Mouse (Mus musculus): ENCODE results near the gene Mex3b. TPM values are rescaled to one million over a fixed set of nuclear protein-coding genes. Genes with fewer than 3 reads are reported as not detected.
A peak's percentile ranks its signal among the peaks of the same experiment; 100 is the strongest.

The Mex3b gene
- total and polyA plus RNA-seq, 3 experiments = 2.0 to 4.2 TPM; not detected in 1

GRCm38 (mm10) chr7:82880016-82880415 is 12.9 kb downstream of the Mex3b start:
- TF ChIP-seq POLR2AphosphoS2 (IDR thresholded peaks at IDR 0.05; ENCODE audit: low read length) (no peak), TAL1 (IDR thresholded peaks at IDR 0.05; ENCODE audit: low read length) (no peak), NRF1 (IDR thresholded peaks at IDR 0.05; ENCODE audit: insufficient read depth, low read depth, low read length, poor library complexity, severe bottlenecking) (no peak), CHD1 (IDR thresholded peaks at IDR 0.05; ENCODE audit: low read depth, low read length) (no peak), TCF12 (IDR thresholded peaks at IDR 0.05; ENCODE audit: low read depth, low read length) (no peak), ZC3H11A (IDR thresholded peaks at IDR 0.05; ENCODE audit: low read depth, low read length) (no peak), CHD2 (IDR thresholded peaks at IDR 0.05; ENCODE audit: low read length) (no peak), GABPA (IDR thresholded peaks at IDR 0.05; ENCODE audit: low read depth, low read length) (no peak), E2F4 (IDR thresholded peaks at IDR 0.05; ENCODE audit: borderline replicate concordance, low read depth, low read length) (no peak)
- H3K36me3 ChIP-seq (ENCODE audit: control insufficient read depth in 1 of 2, insufficient read depth in 2 of 2, low read length in 2 of 2) = no peaks in the 10 kb centered on the region
- H3K27me3 ChIP-seq (ENCODE audit: control insufficient read depth in 1 of 2, insufficient read depth in 2 of 2, low read length in 2 of 2) = peaks cover 0 to 2% of the 10 kb centered on the region in 2 experiments; a peak in 2 of 4 replicates
- H3K9me3 ChIP-seq (replicated peaks; ENCODE audit: insufficient read depth, low read length) = no peaks in the 10 kb centered on the region
- no peaks in the 10 kb centered on the region; a peak in 1 of 4 replicates for H3K4me1 ChIP-seq (ENCODE audit: control insufficient read depth in 1 of 2, insufficient read depth in 2 of 2, low read length in 2 of 2)
- H3K27ac ChIP-seq (ENCODE audit: control insufficient read depth, low read depth, low read length) = no peak overlapping the region
- no peak for DNase-seq (ENCODE audit: low read depth, low spot score)
- no peak overlapping the region for H3K4me3 ChIP-seq (ENCODE audit: control insufficient read depth in 1 of 2, insufficient read depth in 1 of 2, low read depth in 2 of 2, low read length in 2 of 2)
- no peaks in the 10 kb centered on the region for H3K79me2 ChIP-seq (ENCODE audit: control insufficient read depth, insufficient read depth, low read length, poor library complexity)
- no peak overlapping the region for H3K9ac ChIP-seq (ENCODE audit: control insufficient read depth, low read depth, low read length, poor library complexity, severe bottlenecking)

- Histone ChIP-seq H3K36me3 (ENCODE audit: control insufficient read depth in 1 of 2, insufficient read depth in 2 of 2, low read length in 2 of 2) (no peaks in the 10 kb centered on the region), H3K27ac (ENCODE audit: control insufficient read depth, low read depth, low read length) (no peak overlapping the region), H3K4me1 (ENCODE audit: control insufficient read depth in 1 of 2, insufficient read depth in 2 of 2, low read length in 2 of 2) (no peaks in the 10 kb centered on the region; a peak in 1 of 4 replicates), H3K4me3 (ENCODE audit: control insufficient read depth in 1 of 2, insufficient read depth in 1 of 2, low read depth in 2 of 2, low read length in 2 of 2) (no peak overlapping the region), H3K9me3 (replicated peaks; ENCODE audit: insufficient read depth, low read length) (no peaks in the 10 kb centered on the region), H3K79me2 (ENCODE audit: control insufficient read depth, insufficient read depth, low read length, poor library complexity) (no peaks in the 10 kb centered on the region), H3K27me3 (ENCODE audit: control insufficient read depth in 1 of 2, insufficient read depth in 2 of 2, low read length in 2 of 2) (peaks cover 0 to 2% of the 10 kb centered on the region in 2 experiments; a peak in 2 of 4 replicates), H3K9ac (ENCODE audit: control insufficient read depth, low read depth, low read length, poor library complexity, severe bottlenecking) (no peak overlapping the region)
- no peak for DNase-seq (ENCODE audit: low read depth, low spot score)
- TF ChIP-seq ZMIZ1 (IDR thresholded peaks at IDR 0.05; ENCODE audit: low read depth, low read length) (no peak), RAD21 (IDR thresholded peaks at IDR 0.05; ENCODE audit: low read depth, low read length) (peak; percentile 32), CTCF (IDR thresholded peaks at IDR 0.05 in 2 of 3, conservative IDR thresholded peaks at IDR 0.05 in 1 of 3; ENCODE audit: control insufficient read depth in 1 of 3, insufficient read depth in 1 of 3, low read depth in 2 of 3, low read length in 3 of 3, poor library complexity in 1 of 3, severe bottlenecking in 1 of 3) (peak in 1 of 3 experiments; percentile 22; a peak in 2 of 6 replicates)
Observed at GRCm38 (mm10) chr7:82880700-82881099, 13.6 kb downstream of the Mex3b start.

GRCm38 (mm10) chr7:82890317-82890850 is 23.3 kb downstream of the Mex3b start:
- Histone ChIP-seq H3K36me3 (ENCODE audit: control insufficient read depth in 1 of 2, insufficient read depth in 2 of 2, low read length in 2 of 2) (no peaks in the 10 kb centered on the region), H3K27me3 (ENCODE audit: control insufficient read depth in 1 of 2, insufficient read depth in 2 of 2, low read length in 2 of 2) (no peaks in the 10 kb centered on the region), H3K9ac (ENCODE audit: control insufficient read depth, low read depth, low read length, poor library complexity, severe bottlenecking) (no peak overlapping the region), H3K79me2 (ENCODE audit: control insufficient read depth, insufficient read depth, low read length, poor library complexity) (no peaks in the 10 kb centered on the region), H3K4me3 (ENCODE audit: control insufficient read depth in 1 of 2, insufficient read depth in 1 of 2, low read depth in 2 of 2, low read length in 2 of 2) (no peak overlapping the region), H3K9me3 (replicated peaks; ENCODE audit: insufficient read depth, low read length) (no peaks in the 10 kb centered on the region), H3K27ac (ENCODE audit: control insufficient read depth, low read depth, low read length) (no peak overlapping the region), H3K4me1 (ENCODE audit: control insufficient read depth in 1 of 2, insufficient read depth in 2 of 2, low read length in 2 of 2) (peaks cover 0 to 13% of the 10 kb centered on the region in 2 experiments; a peak in 2 of 4 replicates)
- DNase-seq (ENCODE audit: low read depth, low spot score) = no peak
- TF ChIP-seq GATA1 (IDR thresholded peaks at IDR 0.05; ENCODE audit: low read depth, low read length) = no peak
- TF ChIP-seq MAZ (IDR thresholded peaks at IDR 0.05; ENCODE audit: low read depth, low read length) = no peak
- TF ChIP-seq NELFE (IDR thresholded peaks at IDR 0.05; ENCODE audit: low read depth, low read length) = no peak

Data from MEL (cell line).